Mouse (Mus musculus) lung, embryonic 14.5 days (tissue): ENCODE measurements around the gene Kdr. TPM values are rescaled to one million over a fixed set of nuclear protein-coding genes. Genes with fewer than 3 reads are reported as not detected.
A peak's percentile ranks its signal among the peaks of the same experiment; 100 is the strongest.

ENCODE experiments used
- ATAC-seq: fragments of 200-750 bp; cut with Nextera tagmentation; 2 replicates; pipeline ENCODE4 v1.8.0; 2017; ENCODE audit warnings: mild to moderate bottlenecking, moderate TSS enrichment, moderate library complexity; ENCODE audit not compliant: insufficient read depth
- DNase-seq: peaks from one replicate; pipeline ENCODE4 v3.0.0-alpha.2; 2015
- H3K27ac ChIP-seq: fragments of 300-500 bp; sonication (generic); 2 replicates; pipeline ENCODE4 v1.5.1; 2014; ENCODE audit warnings: low read depth, mild to moderate bottlenecking, moderate library complexity
- H3K27me3 ChIP-seq: fragments of 300-500 bp; sonication (generic); 2 replicates; pipeline ENCODE4 v1.6.1; 2014; ENCODE audit warnings: low read length, control low read depth; ENCODE audit not compliant: insufficient read depth
- H3K36me3 ChIP-seq: fragments of 300-500 bp; sonication (generic); 2 replicates; pipeline ENCODE4 v1.6.1; 2014; ENCODE audit warnings: control low read depth; ENCODE audit not compliant: insufficient read depth
- H3K4me1 ChIP-seq: fragments of 300-500 bp; sonication (generic); 2 replicates; pipeline ENCODE4 v1.6.1; 2014; ENCODE audit warnings: antibody characterized with exemption, control low read depth; ENCODE audit not compliant: insufficient read depth
- H3K4me2 ChIP-seq: fragments of 300-500 bp; sonication (generic); 2 replicates; pipeline ENCODE4 v1.6.1; 2014; ENCODE audit warnings: mild to moderate bottlenecking
- H3K4me3 ChIP-seq: fragments of 300-500 bp; sonication (generic); 2 replicates; pipeline ENCODE4 v1.5.1; 2014; ENCODE audit warnings: low read depth, low read length
- H3K9ac ChIP-seq: fragments of 300-500 bp; sonication (generic); 2 replicates; pipeline ENCODE4 v1.6.1; 2014
- H3K9me3 ChIP-seq: fragments of 300-500 bp; sonication (generic); 2 replicates; pipeline ENCODE4 v1.6.1; 2016; ENCODE audit warnings: low read depth, low read length, control low read depth
- CTCF ChIP-seq: IDR thresholded peaks from 2 replicates; pipeline ENCODE4 v1.5.1; 2016; ENCODE audit warnings: antibody characterized with exemption, low read depth
- WGBS: fragments of 180-500 bp; shearing (Covaris S2); extraction: QIAGEN DNeasy Blood & Tissue Kit; methylation state at CpG from one replicate; pipeline ENCODE4 v1.1.7; 2014; 5-methylcytosine and 5-hydroxymethylcytosine counted together
- polyA plus RNA-seq: library from polyadenylated mRNA; unstranded; fragments of >200 nt; fragmentation: Nextera tagmentation; extraction: Ambion mirVana; gene quantifications from 2 replicates; pipeline ENCODE4 v1.2.1, GENCODE M21; 2014

Kdr gene
- polyA plus RNA-seq, 1 experiment from 2014 or later, result 61.2 TPM

GRCm38 (mm10) chr5:75976696-75977095 is 1.6 kb downstream of the Kdr start:
- H3K9ac ChIP-seq, result peak overlapping the region; percentile 60
- H3K4me2 ChIP-seq, result peak overlapping the region; percentile 1; the same call in 1 of the 2 replicates
- no peaks in the 10 kb centered on the region for H3K9me3 ChIP-seq
- no peak overlapping the region; the same call in 1 of the 2 replicates for H3K27ac ChIP-seq
- no peak for TF ChIP-seq CTCF
- no peaks in the 10 kb centered on the region for H3K4me1 ChIP-seq
- ATAC-seq (no peak), DNase-seq (no peak)
- 43% methylated on average over 9 of the region's 9 CpGs for WGBS
- H3K27me3 ChIP-seq, result peaks cover 46% of the 10 kb centered on the region
- H3K4me3 ChIP-seq, result peak overlapping the region; percentile 63
- no peaks in the 10 kb centered on the region for H3K36me3 ChIP-seq

GRCm38 (mm10) chr5:75975398-75975797 is 2.9 kb downstream of the Kdr start:
- ATAC-seq, result no peak
- H3K27me3 ChIP-seq, result peaks cover 39% of the 10 kb centered on the region
- H3K36me3 ChIP-seq, result no peaks in the 10 kb centered on the region
- no peaks in the 10 kb centered on the region for H3K4me1 ChIP-seq
- WGBS, result 68% methylated on average over 5 of the region's 5 CpGs
- H3K9me3 ChIP-seq, result no peaks in the 10 kb centered on the region
- H3K4me3 ChIP-seq, result peak overlapping the region; percentile 63
- peak overlapping the region; percentile 49 for H3K4me2 ChIP-seq
- no peak for DNase-seq
- TF ChIP-seq CTCF, result no peak
- H3K27ac ChIP-seq, result peak overlapping the region; percentile 61
- H3K9ac ChIP-seq, result peak overlapping the region; percentile 38

GRCm38 (mm10) chr5:75974543-75975130 is 3.6 kb downstream of the Kdr start:
- 58% methylated on average over 7 of the region's 7 CpGs for WGBS
- peak overlapping the region; percentile 63 for H3K4me3 ChIP-seq

GRCm38 (mm10) chr5:75969887-75970286 is 8.4 kb downstream of the Kdr start:
- H3K27ac ChIP-seq, result no peak overlapping the region
- 36% methylated on average over 3 of the region's 3 CpGs for WGBS
- no peaks in the 10 kb centered on the region for H3K36me3 ChIP-seq
- no peak overlapping the region for H3K9ac ChIP-seq
- DNase-seq, result no peak
- no peak for TF ChIP-seq CTCF
- no peaks in the 10 kb centered on the region for H3K27me3 ChIP-seq
- H3K4me2 ChIP-seq, result no peak overlapping the region
- H3K4me1 ChIP-seq, result no peaks in the 10 kb centered on the region
- H3K4me3 ChIP-seq, result no peak overlapping the region
- no peaks in the 10 kb centered on the region for H3K9me3 ChIP-seq
- no peak for ATAC-seq

More at GRCm38 (mm10) chr5:75974543-75975130, 3.6 kb downstream of the Kdr start:
- no peak for TF ChIP-seq CTCF
- Histone ChIP-seq H3K4me2 (peak overlapping the region; percentile 49), H3K27me3 (peaks cover 37% of the 10 kb centered on the region), H3K4me1 (no peaks in the 10 kb centered on the region), H3K27ac (peak overlapping the region; percentile 61), H3K9ac (no peak overlapping the region), H3K36me3 (no peaks in the 10 kb centered on the region), H3K9me3 (no peaks in the 10 kb centered on the region)
- ATAC-seq (no peak), DNase-seq (peak; percentile 50)

GRCm38 (mm10) chr5:75962558-75962957 is 15.7 kb downstream of the Kdr start:
- Histone ChIP-seq H3K9me3 (no peaks in the 10 kb centered on the region), H3K4me1 (no peaks in the 10 kb centered on the region), H3K36me3 (0 out of 2 replicates have a peak, but pooled peaks cover 3% of the 10 kb centered on the region), H3K4me3 (no peak overlapping the region), H3K27ac (no peak overlapping the region), H3K4me2 (no peak overlapping the region), H3K27me3 (no peaks in the 10 kb centered on the region), H3K9ac (no peak overlapping the region)
- WGBS, result 90% methylated on average over 12 of the region's 12 CpGs
- TF ChIP-seq CTCF, result no peak
- ATAC-seq (no peak), DNase-seq (no peak)

GRCm38 (mm10) chr5:75961741-75962469 is 16.4 kb downstream of the Kdr start:
- Histone ChIP-seq H3K4me2 (no peak overlapping the region), H3K9me3 (no peaks in the 10 kb centered on the region), H3K4me3 (no peak overlapping the region), H3K4me1 (no peaks in the 10 kb centered on the region), H3K27me3 (no peaks in the 10 kb centered on the region), H3K27ac (no peak overlapping the region), H3K36me3 (0 out of 2 replicates have a peak, but pooled peaks cover 3% of the 10 kb centered on the region), H3K9ac (no peak overlapping the region)
- DNase-seq, result no peak
- ATAC-seq, result no peak
- WGBS, result 57% methylated on average over 19 of the region's 19 CpGs
- TF ChIP-seq CTCF, result no peak

- WGBS, result 65% methylated on average over 3 of the region's 3 CpGs
- no peaks in the 10 kb centered on the region for H3K9me3 ChIP-seq
- no peaks in the 10 kb centered on the region for H3K27me3 ChIP-seq
- ATAC-seq, result no peak
- no peak overlapping the region for H3K4me3 ChIP-seq
- DNase-seq, result no peak
- no peak overlapping the region for H3K27ac ChIP-seq
- H3K4me1 ChIP-seq, result no peaks in the 10 kb centered on the region
- no peak overlapping the region for H3K4me2 ChIP-seq
- H3K9ac ChIP-seq, result no peak overlapping the region
- no peak for TF ChIP-seq CTCF
- 0 out of 2 replicates have a peak, but pooled peaks cover 9% of the 10 kb centered on the region for H3K36me3 ChIP-seq
These were observed 18.4 kb downstream of the Kdr start for GRCm38 (mm10) chr5:75959809-75960208.
